In genomic region chr15:97471986-97472779, GRCm38 (mm10) we compare ENCODE assay signal across 18 mouse cellular contexts.
A peak's percentile ranks its signal among the peaks of the same experiment; 100 is the strongest.
DNase-seq lines count a peak whose midpoint lies in the region; ATAC-seq and TF ChIP-seq lines count a peak whose summit lies in the region.
"Had no signal": no experiment of that assay in that cellular context is flagged by ENCODE, and none has a peak within 500 bp of the region (broad histone marks: within the 10 kb centered on the region; RNA-seq: fewer than 3 reads in every experiment).

No protein-coding gene starts in this region.

- ATAC-seq in intestine, embryonic 16.5 days, result peak; percentile 42; the same call in 1 of the 2 replicates
- no peak for ATAC-seq in intestine, postnatal 0 days
- no peak for ATAC-seq in erythroid progenitor cell, adult 5-6 weeks (replicated peaks; ENCODE audit: low FRiP score, poor library complexity, severe bottlenecking)
- ATAC-seq: forebrain, embryonic 13.5 days; hindbrain, embryonic 16.5 days had no signal

- no peaks in the 10 kb centered on the region for H3K9me3 ChIP-seq in intestine, embryonic 16.5 days (ENCODE audit: control insufficient read depth, low read length)
- no peaks in the 10 kb centered on the region for H3K9me3 ChIP-seq in intestine, postnatal 0 days (ENCODE audit: control insufficient read depth)
- H3K9me3 ChIP-seq: forebrain, embryonic 13.5 days; heart, embryonic 13.5 days; limb, embryonic 15.5 days; liver, embryonic 15.5 days had no signal

- H3K4me1 ChIP-seq in intestine, embryonic 16.5 days (ENCODE audit: control insufficient read depth, insufficient read depth, low read length), result no peaks in the 10 kb centered on the region
- H3K4me1 ChIP-seq in intestine, postnatal 0 days (replicated peaks; ENCODE audit: control insufficient read depth, insufficient read depth, low read length), result no peaks in the 10 kb centered on the region
- H3K4me1 ChIP-seq: forebrain, embryonic 13.5 days; heart, embryonic 13.5 days; liver, embryonic 15.5 days had no signal

- TF ChIP-seq CTCF in intestine, postnatal 0 days (IDR thresholded peaks at IDR 0.05; ENCODE audit: low read depth), result no peak

- no peaks in the 10 kb centered on the region for H3K36me3 ChIP-seq in intestine, embryonic 16.5 days (ENCODE audit: control insufficient read depth, insufficient read depth, low read length)
- no peaks in the 10 kb centered on the region for H3K36me3 ChIP-seq in intestine, postnatal 0 days (ENCODE audit: control insufficient read depth, insufficient read depth)
- H3K36me3 ChIP-seq: heart, embryonic 13.5 days; limb, embryonic 15.5 days; liver, embryonic 15.5 days had no signal

- H3K27me3 ChIP-seq in intestine, embryonic 16.5 days (replicated peaks; ENCODE audit: control insufficient read depth, insufficient read depth, low read length), result no peaks in the 10 kb centered on the region
- no peaks in the 10 kb centered on the region for H3K27me3 ChIP-seq in intestine, postnatal 0 days (replicated peaks; ENCODE audit: control insufficient read depth, insufficient read depth, low read length)
- H3K27me3 ChIP-seq: forebrain, embryonic 13.5 days; heart, embryonic 13.5 days; limb, embryonic 15.5 days; liver, embryonic 15.5 days had no signal

- no peak overlapping the region for H3K27ac ChIP-seq in intestine, embryonic 16.5 days (ENCODE audit: low read length)
- H3K27ac ChIP-seq in intestine, postnatal 0 days (ENCODE audit: low read depth, low read length), result no peak overlapping the region
- H3K27ac ChIP-seq: forebrain, embryonic 13.5 days; heart, embryonic 13.5 days; limb, embryonic 15.5 days; liver, embryonic 15.5 days had no signal

- WGBS in intestine, embryonic 16.5 days, result 61% methylated on average over 15 of the region's 15 CpGs
- WGBS in intestine, postnatal 0 days, result 55% methylated on average over 15 of the region's 15 CpGs

- H3K9ac ChIP-seq in intestine, embryonic 16.5 days (ENCODE audit: low read depth, low read length), result no peak overlapping the region
- no peak overlapping the region for H3K9ac ChIP-seq in intestine, postnatal 0 days (ENCODE audit: low read depth, low read length)
- H3K9ac ChIP-seq: forebrain, embryonic 13.5 days; heart, embryonic 13.5 days; limb, embryonic 15.5 days; liver, embryonic 15.5 days had no signal

- no peak overlapping the region for H3K4me3 ChIP-seq in intestine, embryonic 16.5 days (ENCODE audit: low read length)
- no peak overlapping the region for H3K4me3 ChIP-seq in intestine, postnatal 0 days (ENCODE audit: low read depth, low read length)
- H3K4me3 ChIP-seq: forebrain, embryonic 13.5 days; heart, embryonic 13.5 days; limb, embryonic 15.5 days; liver, embryonic 15.5 days; megakaryocyte, embryonic 14.5 days had no signal

- peak; percentile 29 for DNase-seq in thymus, postnatal 25 days
- no peak for DNase-seq in thymus, postnatal 4 days
- peak; percentile 6 to 43 for DNase-seq in lung, postnatal 4 days
- DNase-seq in left cerebral cortex, adult 18-20 months (ENCODE audit: low spot score in 2 of 2), result no peak
- DNase-seq: cerebellum, adult 2 months; cerebellum, postnatal 36 days; heart, postnatal 36 days; kidney, adult 11 months; midbrain, embryonic 14.5 days had no signal

- H3K4me2 ChIP-seq in intestine, embryonic 16.5 days (ENCODE audit: low read depth, low read length), result no peak overlapping the region
- H3K4me2 ChIP-seq in intestine, postnatal 0 days (replicated peaks; ENCODE audit: low read depth), result no peak overlapping the region
- H3K4me2 ChIP-seq: forebrain, embryonic 13.5 days; heart, embryonic 13.5 days; limb, embryonic 15.5 days; liver, embryonic 15.5 days had no signal

Comparison
In these comparisons a context has a peak if more than half of its experiments do, and no peak if none do; other contexts are left out.
1. DNase-seq: peak in thymus, postnatal 25 days (single experiment) and lung, postnatal 4 days (2 of 2); none in thymus, postnatal 4 days (single experiment) and left cerebral cortex, adult 18-20 months (0 of 2).